Mouse (Mus musculus): ENCODE measurements around the gene Prkg1. TPM values are rescaled to one million over a fixed set of nuclear protein-coding genes. Genes with fewer than 3 reads are reported as not detected.
"Not testable (repeated sequence)": the region's sequence is repeated elsewhere in the genome, so short reads cannot be mapped to it uniquely, and the experiment has no call there.

Prkg1 gene
- polyA plus RNA-seq, 2 experiments, result 7.1 to 9.6 TPM

GRCm38 (mm10) chr19:31228385-31228784 is 536.4 kb downstream of the Prkg1 start:
- 81% methylated on average over 3 of the region's 3 CpGs for WGBS
- H3K4me3 ChIP-seq (replicated peaks; ENCODE audit: low read length), result no peak overlapping the region
- H3K36me3 ChIP-seq (ENCODE audit: control insufficient read depth, insufficient read depth, low read length), result no peaks in the 10 kb centered on the region
- DNase-seq (ENCODE audit: low spot score) (no peak), ATAC-seq (ENCODE audit: low FRiP score, low read depth) (no peak)
- H3K9me3 ChIP-seq (ENCODE audit: control insufficient read depth, low read length), result no peaks in the 10 kb centered on the region
- no peak overlapping the region for H3K27ac ChIP-seq (replicated peaks; ENCODE audit: low read depth, low read length)
- no peaks in the 10 kb centered on the region for H3K27me3 ChIP-seq (ENCODE audit: control insufficient read depth, insufficient read depth, low read length)
- no peak overlapping the region for H3K9ac ChIP-seq (ENCODE audit: low read depth, low read length, severe bottlenecking)
- no peak overlapping the region for H3K4me2 ChIP-seq (replicated peaks; ENCODE audit: low read depth, low read length, severe bottlenecking)
- no peaks in the 10 kb centered on the region for H3K4me1 ChIP-seq (ENCODE audit: control insufficient read depth, insufficient read depth, low read length)
- TF ChIP-seq POLR2A (IDR thresholded peaks at IDR 0.05; ENCODE audit: borderline replicate concordance, extremely low read depth, insufficient read depth, insufficient read length), result no peak

DNA sequence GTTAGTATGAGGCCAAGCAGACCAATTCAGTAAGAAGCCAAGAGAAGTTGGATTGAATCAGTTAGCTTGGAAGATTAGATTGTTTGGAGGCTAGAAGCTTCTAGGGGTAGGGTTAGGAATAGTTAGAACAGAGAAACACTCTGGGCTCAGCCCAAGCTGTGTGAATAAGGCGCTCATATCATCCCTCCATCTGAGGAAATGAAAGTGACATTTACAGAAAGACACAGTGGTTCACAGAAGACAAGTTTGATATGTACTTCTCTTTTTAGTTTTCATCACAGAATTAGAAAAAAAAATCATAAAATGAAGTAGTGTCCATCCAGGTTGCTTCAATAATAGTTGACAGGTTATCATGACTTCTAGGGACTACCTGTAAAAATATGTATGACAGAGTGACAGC is 541.4 kb downstream of the Prkg1 start:
- Histone ChIP-seq H3K4me2 (replicated peaks; ENCODE audit: low read depth, low read length, severe bottlenecking) (no peak overlapping the region), H3K9ac (ENCODE audit: low read depth, low read length, severe bottlenecking) (no peak overlapping the region), H3K36me3 (ENCODE audit: control insufficient read depth, insufficient read depth, low read length) (no peaks in the 10 kb centered on the region), H3K4me1 (ENCODE audit: control insufficient read depth, insufficient read depth, low read length) (no peaks in the 10 kb centered on the region), H3K27ac (replicated peaks; ENCODE audit: low read depth, low read length) (no peak overlapping the region), H3K4me3 (replicated peaks; ENCODE audit: low read length) (no peak overlapping the region), H3K9me3 (ENCODE audit: control insufficient read depth, low read length) (no peaks in the 10 kb centered on the region), H3K27me3 (ENCODE audit: control insufficient read depth, insufficient read depth, low read length) (no peaks in the 10 kb centered on the region)
- 87% methylated on average over 1 of the region's 1 CpGs for WGBS
- ATAC-seq (ENCODE audit: low FRiP score, low read depth) (no peak), DNase-seq (ENCODE audit: low spot score) (no peak)
- TF ChIP-seq POLR2A (IDR thresholded peaks at IDR 0.05; ENCODE audit: borderline replicate concordance, extremely low read depth, insufficient read depth, insufficient read length), result no peak

DNA sequence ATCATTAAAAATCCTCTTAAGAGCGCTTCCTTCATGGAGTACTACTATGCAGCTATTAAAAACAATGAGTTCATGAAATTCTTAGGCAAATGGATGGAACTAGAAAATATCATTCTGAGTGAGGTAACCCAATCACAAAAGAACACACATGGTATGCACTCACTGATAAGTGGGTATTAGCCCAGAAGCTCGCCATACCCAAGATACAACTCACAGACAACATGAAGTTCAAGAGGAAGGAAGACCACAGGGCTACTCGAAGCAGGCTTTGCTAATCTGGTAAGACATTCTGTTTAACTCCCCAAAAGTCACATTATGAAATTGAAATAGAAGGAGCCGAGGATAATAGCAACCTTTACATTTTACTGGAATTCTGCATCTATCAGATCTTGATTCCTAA is 545.6 kb downstream of the Prkg1 start:
- not testable (repeated sequence) for DNase-seq (ENCODE audit: low spot score); H3K4me2 ChIP-seq (replicated peaks; ENCODE audit: low read depth, low read length, severe bottlenecking); H3K27me3 ChIP-seq (ENCODE audit: control insufficient read depth, insufficient read depth, low read length); H3K9me3 ChIP-seq (ENCODE audit: control insufficient read depth, low read length); H3K4me3 ChIP-seq (replicated peaks; ENCODE audit: low read length); ATAC-seq (ENCODE audit: low FRiP score, low read depth); H3K36me3 ChIP-seq (ENCODE audit: control insufficient read depth, insufficient read depth, low read length); H3K9ac ChIP-seq (ENCODE audit: low read depth, low read length, severe bottlenecking); H3K4me1 ChIP-seq (ENCODE audit: control insufficient read depth, insufficient read depth, low read length); H3K27ac ChIP-seq (replicated peaks; ENCODE audit: low read depth, low read length)
- 84% methylated on average over 4 of the region's 4 CpGs for WGBS

DNA sequence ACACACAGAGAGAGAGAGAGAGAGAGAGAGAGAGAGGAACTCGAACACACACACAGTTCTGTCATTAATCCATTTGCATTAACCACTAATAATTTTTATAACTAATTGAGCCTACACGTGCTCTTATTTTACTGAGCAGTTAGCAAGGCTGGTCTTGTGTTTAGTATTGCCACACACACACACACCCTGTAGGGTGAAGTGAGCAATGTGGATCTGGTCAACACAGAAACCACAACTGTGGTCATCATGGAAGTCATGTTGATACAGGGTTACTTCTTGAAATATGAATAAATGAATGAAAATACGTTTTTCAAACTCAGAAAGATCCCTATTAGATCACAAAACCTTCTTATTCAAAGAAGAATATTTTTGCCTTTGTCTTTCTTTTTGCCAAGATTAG is 554.0 kb downstream of the Prkg1 start:
- H3K9me3 ChIP-seq (ENCODE audit: control insufficient read depth, low read length), result no peaks in the 10 kb centered on the region
- ATAC-seq (ENCODE audit: low FRiP score, low read depth), result no peak
- no peaks in the 10 kb centered on the region for H3K4me1 ChIP-seq (ENCODE audit: control insufficient read depth, insufficient read depth, low read length)
- no peaks in the 10 kb centered on the region for H3K27me3 ChIP-seq (ENCODE audit: control insufficient read depth, insufficient read depth, low read length)
- no peak overlapping the region for H3K4me2 ChIP-seq (replicated peaks; ENCODE audit: low read depth, low read length, severe bottlenecking)
- no peak overlapping the region for H3K4me3 ChIP-seq (replicated peaks; ENCODE audit: low read length)
- H3K27ac ChIP-seq (replicated peaks; ENCODE audit: low read depth, low read length), result no peak overlapping the region
- DNase-seq (ENCODE audit: low spot score), result no peak
- no peak for TF ChIP-seq POLR2A (IDR thresholded peaks at IDR 0.05; ENCODE audit: borderline replicate concordance, extremely low read depth, insufficient read depth, insufficient read length)
- whole genome bisulfite sequencing, result 71% methylated on average over 3 of the region's 3 CpGs
- no peak overlapping the region for H3K9ac ChIP-seq (ENCODE audit: low read depth, low read length, severe bottlenecking)
- no peaks in the 10 kb centered on the region for H3K36me3 ChIP-seq (ENCODE audit: control insufficient read depth, insufficient read depth, low read length)

DNA sequence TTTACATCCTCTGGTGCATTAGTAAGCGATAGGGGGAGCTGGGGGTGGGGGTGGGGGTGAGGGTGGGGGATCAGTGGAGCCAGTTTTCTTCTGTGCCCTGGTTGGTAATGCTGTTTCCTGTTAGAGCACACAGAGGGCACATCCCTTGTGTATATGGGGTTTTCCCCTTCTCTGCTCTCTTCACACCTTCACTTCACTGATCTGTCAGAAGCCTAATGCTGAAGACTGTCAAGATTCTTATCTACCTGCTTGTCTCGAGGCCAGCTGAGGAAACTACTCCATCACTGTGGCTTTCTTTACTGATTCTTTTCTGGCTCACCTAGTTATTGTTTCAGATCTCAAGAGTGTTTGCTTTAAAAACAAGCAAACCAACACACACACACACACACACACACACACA is 554.4 kb downstream of the Prkg1 start:
- H3K27me3 ChIP-seq (ENCODE audit: control insufficient read depth, insufficient read depth, low read length), result no peaks in the 10 kb centered on the region
- TF ChIP-seq POLR2A (IDR thresholded peaks at IDR 0.05; ENCODE audit: borderline replicate concordance, extremely low read depth, insufficient read depth, insufficient read length), result no peak
- ATAC-seq (ENCODE audit: low FRiP score, low read depth), result no peak
- no peak overlapping the region for H3K27ac ChIP-seq (replicated peaks; ENCODE audit: low read depth, low read length)
- no peaks in the 10 kb centered on the region for H3K4me1 ChIP-seq (ENCODE audit: control insufficient read depth, insufficient read depth, low read length)
- no peaks in the 10 kb centered on the region for H3K36me3 ChIP-seq (ENCODE audit: control insufficient read depth, insufficient read depth, low read length)
- H3K4me3 ChIP-seq (replicated peaks; ENCODE audit: low read length), result no peak overlapping the region
- no peak for DNase-seq (ENCODE audit: low spot score)
- 41% methylated on average over 2 of the region's 2 CpGs for WGBS
- no peaks in the 10 kb centered on the region for H3K9me3 ChIP-seq (ENCODE audit: control insufficient read depth, low read length)
- H3K9ac ChIP-seq (ENCODE audit: low read depth, low read length, severe bottlenecking), result no peak overlapping the region
- no peak overlapping the region for H3K4me2 ChIP-seq (replicated peaks; ENCODE audit: low read depth, low read length, severe bottlenecking)

DNA sequence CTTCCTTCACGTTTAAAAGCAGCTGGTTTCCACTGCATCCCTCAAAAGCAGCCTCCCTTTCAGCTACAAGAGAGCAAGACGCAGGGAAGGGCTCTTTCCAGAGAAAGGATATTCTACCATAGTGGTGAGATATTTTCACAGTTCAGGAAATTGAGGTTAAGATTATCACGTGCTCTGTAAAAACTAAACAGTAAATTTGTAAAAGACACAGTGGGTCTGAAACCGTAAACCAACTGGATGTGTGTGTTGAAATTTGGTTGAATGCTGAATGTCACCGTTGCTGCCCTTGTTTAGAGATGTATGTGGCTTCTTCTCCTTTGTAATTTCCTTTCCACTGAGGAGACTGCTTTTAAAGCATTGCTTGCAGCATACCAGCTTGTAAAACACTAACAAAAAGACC is 565.2 kb downstream of the Prkg1 start:
- Histone ChIP-seq H3K9ac (ENCODE audit: low read depth, low read length, severe bottlenecking) (no peak overlapping the region), H3K27me3 (ENCODE audit: control insufficient read depth, insufficient read depth, low read length) (no peaks in the 10 kb centered on the region), H3K4me3 (replicated peaks; ENCODE audit: low read length) (no peak overlapping the region), H3K27ac (replicated peaks; ENCODE audit: low read depth, low read length) (no peak overlapping the region), H3K4me2 (replicated peaks; ENCODE audit: low read depth, low read length, severe bottlenecking) (no peak overlapping the region), H3K9me3 (ENCODE audit: control insufficient read depth, low read length) (no peaks in the 10 kb centered on the region), H3K36me3 (ENCODE audit: control insufficient read depth, insufficient read depth, low read length) (no peaks in the 10 kb centered on the region), H3K4me1 (ENCODE audit: control insufficient read depth, insufficient read depth, low read length) (0 out of 2 replicates have a peak, but pooled peaks cover 3% of the 10 kb centered on the region)
- DNase-seq (ENCODE audit: low spot score) (no peak), ATAC-seq (ENCODE audit: low FRiP score, low read depth) (no peak)
- WGBS, result 35% methylated on average over 5 of the region's 5 CpGs
- no peak for TF ChIP-seq POLR2A (IDR thresholded peaks at IDR 0.05; ENCODE audit: borderline replicate concordance, extremely low read depth, insufficient read depth, insufficient read length)
